Mouse (Mus musculus): Measurements from ENCODE around the gene Banf1. TPM values are rescaled to one million over a fixed set of nuclear protein-coding genes. Genes with fewer than 3 reads are reported as not detected.

Banf1 gene
- polyA plus RNA-seq (2015; fragmentation: Illumina TruSeq; extraction: RNeasy Lipid Tissue Mini Kit (QIAGEN cat#74804); ENCODE audit: low read depth, low replicate concordance), result 117 TPM

GRCm38 (mm10) chr19:5367053-5367359 is at the start of gene Banf1:
Gene Banf1, minus strand, starts transcription at chr19:5367168.

GRCm38 (mm10) chr19:5402293-5402692 is 35.3 kb upstream of the Banf1 start, which contains the start of gene Tsga10ip:
Gene Tsga10ip, minus strand, starts transcription at chr19:5402526.

GRCm38 (mm10) chr19:5388588-5389242 is 21.7 kb upstream of the Banf1 start, which contains the start of gene Sart1:
Gene Sart1, minus strand, starts transcription at chr19:5388703.

GRCm38 (mm10) chr19:5366175-5367052 is 554 bp downstream of the Banf1 start, which contains the start of gene Eif1ad:
Gene Eif1ad, plus strand, starts transcription at chr19:5366741.

GRCm38 (mm10) chr19:5349502-5349873 is 17.5 kb downstream of the Banf1 start, which contains the start of gene Cst6:
Gene Cst6, minus strand, starts transcription at chr19:5349574.

GRCm38 (mm10) chr19:5335441-5335840 is 31.5 kb downstream of the Banf1 start, which contains the start of gene Catsper1:
Gene Catsper1, plus strand, starts transcription at chr19:5335741.

Other genes starting within 250 kb of the Banf1 start
- 211 TPM for gene Klc2, start 248.6 kb downstream of the Banf1 start, polyA plus RNA-seq (2015; fragmentation: Illumina TruSeq; extraction: RNeasy Lipid Tissue Mini Kit (QIAGEN cat#74804); ENCODE audit: low read depth, low replicate concordance)
- gene Pacs1, start 94.0 kb downstream of the Banf1 start, polyA plus RNA-seq (2015; fragmentation: Illumina TruSeq; extraction: RNeasy Lipid Tissue Mini Kit (QIAGEN cat#74804); ENCODE audit: low read depth, low replicate concordance), result 37.4 TPM
- gene Sf3b2, start 71.7 kb downstream of the Banf1 start, polyA plus RNA-seq (2015; fragmentation: Illumina TruSeq; extraction: RNeasy Lipid Tissue Mini Kit (QIAGEN cat#74804); ENCODE audit: low read depth, low replicate concordance), result 163 TPM
- gene Gal3st3, start 68.8 kb downstream of the Banf1 start, polyA plus RNA-seq (2015; fragmentation: Illumina TruSeq; extraction: RNeasy Lipid Tissue Mini Kit (QIAGEN cat#74804); ENCODE audit: low read depth, low replicate concordance), result 29.7 TPM
- not detected for gene Catsper1, start 31.4 kb downstream of the Banf1 start, polyA plus RNA-seq (2015; fragmentation: Illumina TruSeq; extraction: RNeasy Lipid Tissue Mini Kit (QIAGEN cat#74804); ENCODE audit: low read depth, low replicate concordance)
- 38.9 TPM for gene Cst6, start 17.6 kb downstream of the Banf1 start, polyA plus RNA-seq (2015; fragmentation: Illumina TruSeq; extraction: RNeasy Lipid Tissue Mini Kit (QIAGEN cat#74804); ENCODE audit: low read depth, low replicate concordance)
- 30.5 TPM for gene Eif1ad, start 427 bp downstream of the Banf1 start, polyA plus RNA-seq (2015; fragmentation: Illumina TruSeq; extraction: RNeasy Lipid Tissue Mini Kit (QIAGEN cat#74804); ENCODE audit: low read depth, low replicate concordance)
- 47.6 TPM for gene Sart1, start 21.5 kb upstream of the Banf1 start, polyA plus RNA-seq (2015; fragmentation: Illumina TruSeq; extraction: RNeasy Lipid Tissue Mini Kit (QIAGEN cat#74804); ENCODE audit: low read depth, low replicate concordance)
- gene Tsga10ip, start 35.4 kb upstream of the Banf1 start, polyA plus RNA-seq (2015; fragmentation: Illumina TruSeq; extraction: RNeasy Lipid Tissue Mini Kit (QIAGEN cat#74804); ENCODE audit: low read depth, low replicate concordance), result not detected
- gene Drap1, start 57.8 kb upstream of the Banf1 start, polyA plus RNA-seq (2015; fragmentation: Illumina TruSeq; extraction: RNeasy Lipid Tissue Mini Kit (QIAGEN cat#74804); ENCODE audit: low read depth, low replicate concordance), result 429 TPM
- gene AI837181, start 58.0 kb upstream of the Banf1 start, polyA plus RNA-seq (2015; fragmentation: Illumina TruSeq; extraction: RNeasy Lipid Tissue Mini Kit (QIAGEN cat#74804); ENCODE audit: low read depth, low replicate concordance), result 80.0 TPM
- gene Fosl1, start 80.4 kb upstream of the Banf1 start, polyA plus RNA-seq (2015; fragmentation: Illumina TruSeq; extraction: RNeasy Lipid Tissue Mini Kit (QIAGEN cat#74804); ENCODE audit: low read depth, low replicate concordance), result not detected
- 23.3 TPM for gene Ccdc85b, start 90.7 kb upstream of the Banf1 start, polyA plus RNA-seq (2015; fragmentation: Illumina TruSeq; extraction: RNeasy Lipid Tissue Mini Kit (QIAGEN cat#74804); ENCODE audit: low read depth, low replicate concordance)
- 87.6 TPM for gene Fibp, start 93.4 kb upstream of the Banf1 start, polyA plus RNA-seq (2015; fragmentation: Illumina TruSeq; extraction: RNeasy Lipid Tissue Mini Kit (QIAGEN cat#74804); ENCODE audit: low read depth, low replicate concordance)
- gene Ctsw, start 101.3 kb upstream of the Banf1 start, polyA plus RNA-seq (2015; fragmentation: Illumina TruSeq; extraction: RNeasy Lipid Tissue Mini Kit (QIAGEN cat#74804); ENCODE audit: low read depth, low replicate concordance), result not detected
- gene Efemp2, start 106.8 kb upstream of the Banf1 start, polyA plus RNA-seq (2015; fragmentation: Illumina TruSeq; extraction: RNeasy Lipid Tissue Mini Kit (QIAGEN cat#74804); ENCODE audit: low read depth, low replicate concordance), result 15.4 TPM
- gene Mus81, start 121.2 kb upstream of the Banf1 start, polyA plus RNA-seq (2015; fragmentation: Illumina TruSeq; extraction: RNeasy Lipid Tissue Mini Kit (QIAGEN cat#74804); ENCODE audit: low read depth, low replicate concordance), result 32.4 TPM
- 1,416 TPM for gene Cfl1, start 123.3 kb upstream of the Banf1 start, polyA plus RNA-seq (2015; fragmentation: Illumina TruSeq; extraction: RNeasy Lipid Tissue Mini Kit (QIAGEN cat#74804); ENCODE audit: low read depth, low replicate concordance)
- 3.0 TPM for gene 1700020D05Rik, start 136.6 kb upstream of the Banf1 start, polyA plus RNA-seq (2015; fragmentation: Illumina TruSeq; extraction: RNeasy Lipid Tissue Mini Kit (QIAGEN cat#74804); ENCODE audit: low read depth, low replicate concordance)
- gene Snx32, start 143.4 kb upstream of the Banf1 start, polyA plus RNA-seq (2015; fragmentation: Illumina TruSeq; extraction: RNeasy Lipid Tissue Mini Kit (QIAGEN cat#74804); ENCODE audit: low read depth, low replicate concordance), result 96.1 TPM
- gene Ovol1, start 193.5 kb upstream of the Banf1 start, polyA plus RNA-seq (2015; fragmentation: Illumina TruSeq; extraction: RNeasy Lipid Tissue Mini Kit (QIAGEN cat#74804); ENCODE audit: low read depth, low replicate concordance), result not detected
- gene Ap5b1, start 200.9 kb upstream of the Banf1 start, polyA plus RNA-seq (2015; fragmentation: Illumina TruSeq; extraction: RNeasy Lipid Tissue Mini Kit (QIAGEN cat#74804); ENCODE audit: low read depth, low replicate concordance), result 2.5 TPM
- 40.8 TPM for gene Rnaseh2c, start 234.7 kb upstream of the Banf1 start, polyA plus RNA-seq (2015; fragmentation: Illumina TruSeq; extraction: RNeasy Lipid Tissue Mini Kit (QIAGEN cat#74804); ENCODE audit: low read depth, low replicate concordance)
- 92.0 TPM for gene Kat5, start 243.1 kb upstream of the Banf1 start, polyA plus RNA-seq (2015; fragmentation: Illumina TruSeq; extraction: RNeasy Lipid Tissue Mini Kit (QIAGEN cat#74804); ENCODE audit: low read depth, low replicate concordance)

Data from brain, adult 10 weeks (tissue).